Mouse (Mus musculus) C2C12 (cell line): ENCODE data around the gene C530008M17Rik. TPM values are rescaled to one million over a fixed set of nuclear protein-coding genes. Genes with fewer than 3 reads are reported as not detected.

Experiments
- H3K27me3 ChIP-seq: one replicate; pipeline ENCODE4 v1.6.1; 2011; ENCODE audit not compliant: control insufficient read depth, insufficient read depth, insufficient read length
- H3K36me3 ChIP-seq: one replicate; pipeline ENCODE4 v1.6.1; 2011; ENCODE audit not compliant: control insufficient read depth, insufficient read depth
- H3K4me3 ChIP-seq: one replicate; pipeline ENCODE4 v1.5.1; 2011; ENCODE audit warnings: mild to moderate bottlenecking, control low read depth; ENCODE audit not compliant: poor library complexity, insufficient read depth, severe bottlenecking
- H3K79me2 ChIP-seq: one replicate; pipeline ENCODE4 v1.6.1; 2011; ENCODE audit not compliant: control insufficient read depth, insufficient read depth
- H3K79me3 ChIP-seq: one replicate; pipeline ENCODE4 v1.6.1; 2011; ENCODE audit warnings: low read depth, control low read depth
- H3ac ChIP-seq: one replicate; pipeline ENCODE3; 2011; ENCODE audit warnings: low read depth; ENCODE audit not compliant: control insufficient read depth, insufficient read length
- MYOD1 ChIP-seq: IDR thresholded peaks from one replicate; pipeline ENCODE4 v1.6.1; 2011; ENCODE audit warnings: low read depth; ENCODE audit not compliant: control insufficient read depth, insufficient read length
- USF1 ChIP-seq: IDR thresholded peaks from one replicate; pipeline ENCODE4 v1.6.1; 2011; ENCODE audit warnings: low read depth, mild to moderate bottlenecking, control low read depth, moderate library complexity
- polyA plus RNA-seq: library from polyadenylated mRNA; unstranded; fragments of >200 nt; fragmentation: generic; extraction: Trizol; gene quantifications from one replicate; pipeline ENCODE4 v1.2.1, GENCODE M21; 2012; ENCODE audit warnings: missing spikeins

Gene C530008M17Rik
- polyA plus RNA-seq, 1 experiment, result 4.6 TPM

GRCm38 (mm10) chr5:76922833-76923232, 266.5 kb downstream of the C530008M17Rik start:
- no peak overlapping the region for H3ac ChIP-seq
- TF ChIP-seq MYOD1 (peak; percentile 52), USF1 (no peak)
- H3K79me2 ChIP-seq, result peaks cover 54% of the 10 kb centered on the region
- no peak overlapping the region for H3K4me3 ChIP-seq
- peaks cover 26% of the 10 kb centered on the region for H3K79me3 ChIP-seq
- H3K27me3 ChIP-seq, result no peaks in the 10 kb centered on the region
- peaks cover 74% of the 10 kb centered on the region for H3K36me3 ChIP-seq

Other genes with a start within 250 kb of the C530008M17Rik start
- not detected for gene Gm7271, start 172.5 kb upstream of the C530008M17Rik start, polyA plus RNA-seq
- gene Exoc1, start 127.2 kb upstream of the C530008M17Rik start, polyA plus RNA-seq, result 17.6 TPM
- gene Cep135, start 67.8 kb upstream of the C530008M17Rik start, polyA plus RNA-seq, result 1.6 TPM
- gene Aasdh, start 249.0 kb downstream of the C530008M17Rik start, polyA plus RNA-seq, result 3.5 TPM